Mouse (Mus musculus): ENCODE measurements around the gene Cyp3a13. TPM values are rescaled to one million over a fixed set of nuclear protein-coding genes. Genes with fewer than 3 reads are reported as not detected.

Gene Cyp3a13
- polyA plus RNA-seq, 1 experiment: not detected

GRCm38 (mm10) chr5:137928439-137928838 is 7.0 kb upstream of the Cyp3a13 start:
- no peaks in the 10 kb centered on the region for H3K4me1 ChIP-seq (ENCODE audit: control insufficient read depth, insufficient read depth, low read length)
- TF ChIP-seq CTCF (IDR thresholded peaks at IDR 0.05; ENCODE audit: insufficient read depth, low read depth, low read length) (no peak), POLR2A (IDR thresholded peaks at IDR 0.05; ENCODE audit: insufficient read depth, low read depth, low read length) (no peak)
- no peak overlapping the region for H3K27ac ChIP-seq (ENCODE audit: insufficient read depth, low read depth, low read length)
- no peak overlapping the region for H3K4me3 ChIP-seq (ENCODE audit: insufficient read depth, low read depth, low read length)
- 85% methylated on average over 11 of the region's 11 CpGs for WGBS

- H3K4me1 ChIP-seq (ENCODE audit: control insufficient read depth, insufficient read depth, low read length): no peaks in the 10 kb centered on the region
- H3K27ac ChIP-seq (ENCODE audit: insufficient read depth, low read depth, low read length): no peak overlapping the region
- H3K4me3 ChIP-seq (ENCODE audit: insufficient read depth, low read depth, low read length): no peak overlapping the region
- TF ChIP-seq POLR2A (IDR thresholded peaks at IDR 0.05; ENCODE audit: insufficient read depth, low read depth, low read length) (no peak), CTCF (IDR thresholded peaks at IDR 0.05; ENCODE audit: insufficient read depth, low read depth, low read length) (no peak)
These were observed 752 bp upstream of the Cyp3a13 start for GRCm38 (mm10) chr5:137922171-137922570.

- Histone ChIP-seq H3K4me1 (ENCODE audit: control insufficient read depth, insufficient read depth, low read length) (no peaks in the 10 kb centered on the region), H3K4me3 (ENCODE audit: insufficient read depth, low read depth, low read length) (no peak overlapping the region), H3K27ac (ENCODE audit: insufficient read depth, low read depth, low read length) (no peak overlapping the region)
- no peak for TF ChIP-seq CTCF (IDR thresholded peaks at IDR 0.05; ENCODE audit: insufficient read depth, low read depth, low read length)
- TF ChIP-seq POLR2A (IDR thresholded peaks at IDR 0.05; ENCODE audit: insufficient read depth, low read depth, low read length): no peak
- WGBS: 76% methylated on average over 6 of the region's 6 CpGs
These were observed 5.9 kb downstream of the Cyp3a13 start for GRCm38 (mm10) chr5:137915550-137915949.

DNA sequence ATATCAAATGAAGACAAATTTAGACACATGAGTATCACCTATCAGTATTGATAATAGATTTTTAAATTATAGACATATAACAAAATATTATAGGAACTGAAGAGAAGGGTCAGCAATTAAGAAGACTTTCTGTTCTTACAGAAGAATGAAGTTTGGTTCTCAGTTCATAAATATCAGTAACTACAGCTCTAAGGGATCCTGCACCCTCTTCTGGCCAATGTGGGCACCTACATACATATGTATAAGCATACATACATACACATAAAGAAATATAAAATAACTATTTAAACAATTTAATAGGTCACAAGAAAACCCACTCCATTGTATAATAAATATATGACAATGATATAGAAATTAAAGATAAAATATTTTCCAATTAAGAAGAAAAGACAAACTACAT is 6.9 kb downstream of the Cyp3a13 start:
- Histone ChIP-seq H3K4me1 (ENCODE audit: control insufficient read depth, insufficient read depth, low read length) (no peaks in the 10 kb centered on the region), H3K27ac (ENCODE audit: insufficient read depth, low read depth, low read length) (no peak overlapping the region), H3K4me3 (ENCODE audit: insufficient read depth, low read depth, low read length) (no peak overlapping the region)
- TF ChIP-seq CTCF (IDR thresholded peaks at IDR 0.05; ENCODE audit: insufficient read depth, low read depth, low read length) (no peak), POLR2A (IDR thresholded peaks at IDR 0.05; ENCODE audit: insufficient read depth, low read depth, low read length) (no peak)

DNA sequence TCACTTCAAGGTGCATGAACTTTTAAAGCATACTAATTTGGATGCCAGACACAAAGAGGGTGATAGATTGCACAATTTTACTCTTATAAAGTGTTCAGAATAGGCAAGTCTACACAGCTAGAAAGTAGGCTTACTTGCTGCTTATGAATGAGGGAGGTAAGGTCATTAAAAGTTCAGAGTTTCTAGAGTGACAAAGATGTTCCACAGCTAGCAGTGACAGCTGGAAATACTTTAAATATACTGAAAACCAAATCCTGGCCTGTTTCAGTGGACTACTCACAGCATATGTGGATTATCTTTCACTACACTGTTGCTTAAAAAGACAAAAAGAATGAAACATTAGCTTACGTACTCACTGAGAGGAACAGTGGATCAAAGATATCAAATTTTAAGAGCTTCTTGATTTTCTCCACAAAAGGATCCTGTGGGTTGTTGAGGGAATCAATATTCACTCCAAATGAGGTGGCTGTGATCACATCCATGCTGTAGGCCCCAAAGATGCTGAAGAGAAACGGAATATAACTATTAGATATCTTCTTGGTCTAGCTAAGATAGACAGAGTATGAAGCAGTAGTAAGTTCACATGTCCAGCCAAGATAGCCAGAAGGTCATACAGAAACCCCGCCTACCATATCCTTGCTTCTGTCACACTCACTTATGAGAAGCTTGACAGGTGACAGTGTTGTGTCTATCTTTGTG is 11.7 kb downstream of the Cyp3a13 start:
- no peak for TF ChIP-seq CTCF (IDR thresholded peaks at IDR 0.05; ENCODE audit: insufficient read depth, low read depth, low read length)
- no peak for TF ChIP-seq POLR2A (IDR thresholded peaks at IDR 0.05; ENCODE audit: insufficient read depth, low read depth, low read length)
- 89% methylated on average over 3 of the region's 3 CpGs for WGBS
- Histone ChIP-seq H3K27ac (ENCODE audit: insufficient read depth, low read depth, low read length) (no peak overlapping the region), H3K4me3 (ENCODE audit: insufficient read depth, low read depth, low read length) (no peak overlapping the region), H3K4me1 (ENCODE audit: control insufficient read depth, insufficient read depth, low read length) (no peaks in the 10 kb centered on the region)

DNA sequence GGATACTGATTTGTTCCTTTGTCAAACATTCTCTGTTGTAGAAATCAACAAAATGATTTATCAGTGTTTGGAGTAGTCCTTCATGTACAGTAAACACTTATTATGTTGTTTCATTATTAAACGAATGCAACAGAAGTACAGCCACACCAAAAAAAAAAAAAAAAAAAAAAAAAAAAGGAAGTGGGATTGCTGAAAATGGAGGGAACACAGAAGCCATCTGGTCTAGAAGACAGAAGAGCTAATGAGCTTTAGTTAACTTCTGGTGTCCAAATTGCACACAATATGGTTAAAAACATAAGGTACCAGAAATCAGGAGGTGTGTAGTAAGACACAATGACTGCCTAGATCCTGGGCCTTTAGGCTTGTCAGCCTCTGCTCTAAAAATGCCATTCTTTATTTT is 23.6 kb downstream of the Cyp3a13 start:
- Histone ChIP-seq H3K4me1 (ENCODE audit: control insufficient read depth, insufficient read depth, low read length) (no peaks in the 10 kb centered on the region), H3K27ac (ENCODE audit: insufficient read depth, low read depth, low read length) (no peak overlapping the region), H3K4me3 (ENCODE audit: insufficient read depth, low read depth, low read length) (no peak overlapping the region)
- TF ChIP-seq POLR2A (IDR thresholded peaks at IDR 0.05; ENCODE audit: insufficient read depth, low read depth, low read length): no peak
- TF ChIP-seq CTCF (IDR thresholded peaks at IDR 0.05; ENCODE audit: insufficient read depth, low read depth, low read length): no peak
- WGBS: 49% methylated on average over 1 of the region's 1 CpGs

DNA sequence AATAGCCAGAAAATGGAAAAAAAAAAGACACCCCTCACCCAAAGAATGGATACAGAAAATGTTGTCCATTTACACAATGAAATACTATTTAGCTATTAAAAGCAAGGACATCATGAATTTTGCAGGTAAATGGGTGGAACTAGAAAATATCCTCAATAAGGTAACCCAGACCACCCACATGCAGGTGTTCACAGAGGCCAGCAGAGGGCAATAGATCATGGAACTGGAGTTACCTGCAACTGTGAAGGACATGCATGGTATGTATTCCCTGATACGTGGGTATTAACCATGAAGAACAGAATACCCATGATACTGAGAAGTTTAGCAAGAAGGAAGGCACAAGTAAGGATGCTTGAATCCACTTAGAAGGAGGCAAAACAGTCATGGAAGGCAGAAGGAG is 28.5 kb downstream of the Cyp3a13 start:
- 45% methylated on average over 1 of the region's 1 CpGs for WGBS
- H3K4me3 ChIP-seq (ENCODE audit: insufficient read depth, low read depth, low read length): no peak overlapping the region
- H3K27ac ChIP-seq (ENCODE audit: insufficient read depth, low read depth, low read length): no peak overlapping the region
- H3K4me1 ChIP-seq (ENCODE audit: control insufficient read depth, insufficient read depth, low read length): no peaks in the 10 kb centered on the region
- TF ChIP-seq POLR2A (IDR thresholded peaks at IDR 0.05; ENCODE audit: insufficient read depth, low read depth, low read length) (no peak), CTCF (IDR thresholded peaks at IDR 0.05; ENCODE audit: insufficient read depth, low read depth, low read length) (no peak)

- no peak for TF ChIP-seq POLR2A (IDR thresholded peaks at IDR 0.05; ENCODE audit: insufficient read depth, low read depth, low read length)
- TF ChIP-seq CTCF (IDR thresholded peaks at IDR 0.05; ENCODE audit: insufficient read depth, low read depth, low read length): no peak
- WGBS: 100% methylated on average over 1 of the region's 1 CpGs
- no peak overlapping the region for H3K27ac ChIP-seq (ENCODE audit: insufficient read depth, low read depth, low read length)
- H3K4me3 ChIP-seq (ENCODE audit: insufficient read depth, low read depth, low read length): no peak overlapping the region
- H3K4me1 ChIP-seq (ENCODE audit: control insufficient read depth, insufficient read depth, low read length): no peaks in the 10 kb centered on the region
These were observed 33.8 kb downstream of the Cyp3a13 start for GRCm38 (mm10) chr5:137887666-137888065.

GRCm38 (mm10) chr5:137885894-137886293 is 35.5 kb downstream of the Cyp3a13 start:
- Histone ChIP-seq H3K4me3 (ENCODE audit: insufficient read depth, low read depth, low read length) (no peak overlapping the region), H3K27ac (ENCODE audit: insufficient read depth, low read depth, low read length) (no peak overlapping the region), H3K4me1 (ENCODE audit: control insufficient read depth, insufficient read depth, low read length) (no peaks in the 10 kb centered on the region)
- TF ChIP-seq CTCF (IDR thresholded peaks at IDR 0.05; ENCODE audit: insufficient read depth, low read depth, low read length) (no peak), POLR2A (IDR thresholded peaks at IDR 0.05; ENCODE audit: insufficient read depth, low read depth, low read length) (no peak)
- WGBS: 2% methylated on average over 2 of the region's 2 CpGs

DNA sequence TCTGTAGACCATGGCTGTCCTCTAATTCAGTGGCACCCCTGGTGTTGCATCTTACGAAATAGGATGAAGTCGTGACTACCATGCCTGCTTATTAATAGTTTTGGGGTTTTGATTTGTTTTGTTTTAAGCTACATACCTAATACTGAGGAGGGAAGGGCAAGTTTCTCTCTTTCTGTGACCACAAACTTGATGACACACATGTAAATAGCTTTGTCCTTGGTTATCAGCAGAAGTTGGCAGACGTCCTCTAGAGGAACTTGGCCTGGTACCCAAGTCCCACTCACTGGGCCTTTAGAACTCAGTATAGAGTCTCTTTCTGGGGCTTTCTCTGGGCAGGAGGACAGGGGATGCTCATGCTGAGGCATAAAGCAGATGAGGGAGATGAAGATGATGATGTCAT is 38.1 kb downstream of the Cyp3a13 start:
- TF ChIP-seq POLR2A (IDR thresholded peaks at IDR 0.05; ENCODE audit: insufficient read depth, low read depth, low read length): no peak
- no peak for TF ChIP-seq CTCF (IDR thresholded peaks at IDR 0.05; ENCODE audit: insufficient read depth, low read depth, low read length)
- Histone ChIP-seq H3K4me3 (ENCODE audit: insufficient read depth, low read depth, low read length) (no peak overlapping the region), H3K27ac (ENCODE audit: insufficient read depth, low read depth, low read length) (no peak overlapping the region), H3K4me1 (ENCODE audit: control insufficient read depth, insufficient read depth, low read length) (no peaks in the 10 kb centered on the region)
- 85% methylated on average over 3 of the region's 3 CpGs for WGBS

Data from olfactory bulb, adult 2 months (tissue).